Mouse (Mus musculus) limb, embryonic 13.5 days (tissue): ENCODE measurements around the gene Mbd3. TPM values are rescaled to one million over a fixed set of nuclear protein-coding genes. Genes with fewer than 3 reads are reported as not detected.
A peak's percentile ranks its signal among the peaks of the same experiment; 100 is the strongest.
"Not testable (repeated sequence)": the region's sequence is repeated elsewhere in the genome, so short reads cannot be mapped to it uniquely, and the experiment has no call there.

Source experiments
- ATAC-seq: fragments of 200-750 bp; cut with Nextera tagmentation; 2 replicates; pipeline ENCODE4 v1.8.0; 2017; ENCODE audit warnings: low read depth, moderate number of reproducible peaks, moderate TSS enrichment; ENCODE audit not compliant: low FRiP score
- H3K27ac ChIP-seq: fragments of 300-500 bp; sonication (generic); 2 replicates; pipeline ENCODE4 v1.5.1; 2015; ENCODE audit warnings: inconsistent platforms, mild to moderate bottlenecking, moderate library complexity
- H3K27me3 ChIP-seq: fragments of 300-500 bp; sonication (generic); 2 replicates; pipeline ENCODE4 v1.6.1; 2015; ENCODE audit warnings: mild to moderate bottlenecking, inconsistent platforms
- H3K36me3 ChIP-seq: fragments of 300-500 bp; sonication (generic); 2 replicates; pipeline ENCODE4 v1.6.1; 2015; ENCODE audit warnings: inconsistent platforms, mild to moderate bottlenecking, moderate library complexity
- H3K4me1 ChIP-seq: fragments of 300-500 bp; sonication (generic); 2 replicates; pipeline ENCODE4 v1.6.1; 2015; ENCODE audit warnings: inconsistent platforms
- H3K4me2 ChIP-seq: fragments of 300-500 bp; sonication (generic); replicated peaks from 2 replicates; pipeline ENCODE4 v1.6.1; 2015; ENCODE audit warnings: inconsistent platforms, mild to moderate bottlenecking, moderate library complexity
- H3K4me3 ChIP-seq: fragments of 300-500 bp; sonication (generic); 2 replicates; pipeline ENCODE4 v1.5.1; 2015; ENCODE audit warnings: moderate library complexity, mild to moderate bottlenecking, inconsistent platforms
- H3K9ac ChIP-seq: fragments of 300-500 bp; sonication (generic); 2 replicates; pipeline ENCODE4 v1.6.1; 2015; ENCODE audit warnings: mild to moderate bottlenecking, inconsistent platforms
- H3K9me3 ChIP-seq: fragments of 300-500 bp; sonication (generic); 2 replicates; pipeline ENCODE4 v1.6.1; 2016; ENCODE audit warnings: inconsistent platforms
- WGBS: fragments of 180-500 bp; shearing (Covaris S2); methylation state at CpG from one replicate; pipeline ENCODE4 v1.1.7; 2015; 5-methylcytosine and 5-hydroxymethylcytosine counted together
- polyA plus RNA-seq: library from polyadenylated mRNA; unstranded; fragments of >200 nt; fragmentation: Nextera tagmentation; extraction: Ambion mirVana; gene quantifications from 2 replicates; pipeline ENCODE4 v1.2.1, GENCODE M21; 2015

The Mbd3 gene
- polyA plus RNA-seq, 1 experiment from 2014 or later = 276 TPM

DNA sequence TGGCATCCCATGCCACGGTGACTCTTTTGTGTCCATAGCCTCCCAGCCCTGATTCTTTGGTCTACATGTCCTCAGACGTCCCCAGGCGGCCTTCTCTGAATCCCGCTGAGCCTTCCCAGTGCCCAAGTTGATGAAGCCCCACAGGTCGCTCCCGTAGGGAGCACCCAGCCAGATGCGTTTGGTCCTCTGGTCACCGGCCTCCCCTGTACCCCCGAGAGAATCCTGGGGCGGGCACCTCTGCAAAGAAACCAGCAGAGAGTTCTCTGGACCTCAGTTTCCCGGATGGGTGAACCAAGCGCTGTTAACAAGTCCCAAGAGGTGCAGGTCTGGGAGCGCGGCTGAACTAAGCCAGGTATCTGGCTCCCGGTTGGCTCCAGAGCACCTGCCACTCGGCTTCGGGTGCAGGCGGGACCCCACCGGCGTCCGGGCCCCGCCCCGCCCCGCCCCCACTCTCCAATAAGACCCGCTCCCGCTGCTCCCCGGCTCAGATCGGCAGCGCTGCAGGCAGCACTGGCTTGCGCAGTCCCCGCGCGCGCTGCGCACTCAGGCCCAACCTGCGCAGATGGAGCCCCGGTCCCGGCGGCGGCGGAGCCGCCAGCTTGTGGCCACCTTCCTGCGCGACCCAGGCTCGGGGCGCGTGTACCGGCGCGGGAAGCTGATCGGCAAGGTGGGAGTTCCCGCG, 43.2 kb downstream of the Mbd3 start, which contains the start of gene Plk5:
Gene Plk5 (plus strand): TSS at position 459 of the 682 bp plus-strand sequence.
- no peak for ATAC-seq
- Histone ChIP-seq H3K27me3 (peaks cover 100% of the 10 kb centered on the region), H3K4me1 (peaks cover 22% of the 10 kb centered on the region), H3K4me3 (peak within 1 kb of the TSS; percentile 44), H3K4me2 (peak within 1 kb of the TSS; percentile 76), H3K9me3 (no peaks in the 10 kb centered on the region), H3K9ac (peak within 1 kb of the TSS; percentile 46), H3K27ac (no peak within 1 kb of the TSS), H3K36me3 (no peaks in the 10 kb centered on the region)
- under 1% methylated on average over 52 of the region's 53 CpGs for WGBS

DNA sequence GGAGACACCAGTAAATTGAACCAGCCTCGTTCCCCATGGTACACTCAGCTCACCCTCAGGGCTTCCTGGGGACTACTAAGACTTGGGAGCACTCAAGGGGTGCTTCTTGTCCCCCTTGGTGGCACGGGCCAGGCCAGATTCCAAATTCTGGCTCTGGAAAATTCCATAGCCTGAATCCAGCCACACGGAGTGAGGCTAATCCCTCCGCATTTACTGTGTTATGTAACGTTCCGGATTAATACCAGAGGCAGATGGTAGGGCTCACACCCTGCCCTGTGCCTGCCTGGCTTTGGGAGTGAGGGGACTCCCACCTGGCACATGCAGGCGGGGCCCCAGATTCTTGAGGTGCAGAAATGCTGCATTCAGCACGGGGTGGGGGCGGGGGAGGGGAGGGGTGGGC, 43.9 kb downstream of the Mbd3 start:
- H3K27me3 ChIP-seq = peaks cover 100% of the 10 kb centered on the region
- H3K36me3 ChIP-seq = no peaks in the 10 kb centered on the region
- no peak overlapping the region; the same call in 1 of the 2 replicates for H3K4me2 ChIP-seq
- no peak for ATAC-seq
- WGBS = 5% methylated on average over 9 of the region's 9 CpGs
- H3K4me1 ChIP-seq = peaks cover 22% of the 10 kb centered on the region
- H3K9me3 ChIP-seq = no peaks in the 10 kb centered on the region
- H3K9ac ChIP-seq = no peak overlapping the region
- H3K4me3 ChIP-seq = peak overlapping the region; percentile 44; the same call in 1 of the 2 replicates
- no peak overlapping the region for H3K27ac ChIP-seq

DNA sequence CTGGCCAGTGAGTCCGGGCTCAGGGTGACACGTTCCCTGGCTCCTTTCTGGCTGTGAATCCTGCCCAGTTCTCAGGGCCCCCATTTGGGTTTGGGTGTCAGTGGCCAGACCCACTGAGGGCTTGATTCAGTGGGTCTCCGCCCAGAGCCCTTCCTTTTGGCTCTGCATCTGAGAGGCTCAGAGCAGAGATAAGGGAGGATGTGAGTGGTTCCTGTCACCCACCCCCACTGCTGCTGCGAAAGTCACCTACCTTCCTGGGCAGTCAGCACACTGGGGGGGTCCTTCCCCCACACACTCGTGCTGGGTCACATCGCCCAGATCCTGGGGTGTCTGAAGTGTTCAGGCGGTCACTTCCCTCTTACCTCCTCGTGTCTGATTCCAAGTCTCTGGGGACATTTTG, 46.6 kb downstream of the Mbd3 start:
- no peak overlapping the region; the same call in 1 of the 2 replicates for H3K9ac ChIP-seq
- peaks cover 35% of the 10 kb centered on the region for H3K4me1 ChIP-seq
- no peak overlapping the region for H3K4me3 ChIP-seq
- ATAC-seq = no peak
- H3K4me2 ChIP-seq = no peak overlapping the region
- no peaks in the 10 kb centered on the region for H3K36me3 ChIP-seq
- WGBS = 65% methylated on average over 8 of the region's 8 CpGs
- H3K27ac ChIP-seq = no peak overlapping the region
- no peaks in the 10 kb centered on the region for H3K9me3 ChIP-seq
- H3K27me3 ChIP-seq = peaks cover 100% of the 10 kb centered on the region

DNA sequence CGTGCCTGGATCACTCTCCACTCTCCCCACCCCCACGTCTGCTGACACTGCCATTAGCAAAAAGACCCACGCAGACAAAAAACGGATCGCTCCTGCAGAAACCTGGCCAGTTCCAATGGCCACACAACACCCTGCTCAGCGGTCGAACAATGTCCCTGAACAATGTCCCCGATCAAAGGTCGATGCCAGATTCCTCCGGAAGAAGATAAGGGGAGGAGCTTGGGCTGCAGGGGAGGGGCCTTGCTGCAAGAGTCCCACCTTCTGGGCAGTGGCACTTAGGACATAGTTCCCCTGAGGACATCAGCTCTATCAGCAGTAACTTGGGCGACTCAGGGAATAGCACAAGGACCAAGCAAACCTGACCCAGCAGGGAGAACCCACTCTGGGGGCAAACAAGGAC, 47.5 kb downstream of the Mbd3 start:
- H3K9me3 ChIP-seq = no peaks in the 10 kb centered on the region
- H3K4me3 ChIP-seq = no peak overlapping the region
- H3K36me3 ChIP-seq = no peaks in the 10 kb centered on the region
- H3K9ac ChIP-seq = no peak overlapping the region
- no peak overlapping the region for H3K4me2 ChIP-seq
- 34% methylated on average over 11 of the region's 11 CpGs for WGBS
- H3K27ac ChIP-seq = no peak overlapping the region
- H3K4me1 ChIP-seq = peaks cover 30% of the 10 kb centered on the region
- ATAC-seq = no peak
- H3K27me3 ChIP-seq = peaks cover 100% of the 10 kb centered on the region

DNA sequence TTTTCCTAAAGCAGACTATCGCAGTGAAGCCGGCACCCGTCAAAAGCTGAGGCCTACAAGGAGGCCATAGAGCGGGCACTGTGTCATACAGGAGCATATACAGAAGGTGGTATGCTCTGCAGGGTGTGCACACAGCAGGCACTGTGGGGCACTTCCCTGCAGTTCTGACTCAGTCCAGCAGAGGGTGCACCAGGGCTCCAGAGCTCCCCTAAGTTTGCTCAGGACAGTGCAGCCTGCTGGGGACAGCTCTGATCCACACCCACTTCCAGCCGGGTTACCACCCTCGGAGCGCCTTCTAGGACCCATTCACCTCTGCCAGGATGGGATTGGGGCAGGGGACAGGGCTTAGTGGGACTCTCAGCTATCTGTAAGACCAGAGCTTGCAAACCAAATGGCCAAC, 49.1 kb downstream of the Mbd3 start:
- Histone ChIP-seq H3K9ac (no peak overlapping the region), H3K36me3 (no peaks in the 10 kb centered on the region), H3K4me3 (no peak overlapping the region), H3K4me2 (no peak overlapping the region), H3K9me3 (no peaks in the 10 kb centered on the region), H3K27me3 (peaks cover 100% of the 10 kb centered on the region), H3K27ac (no peak overlapping the region), H3K4me1 (peaks cover 20% of the 10 kb centered on the region)
- peak; percentile 66 for ATAC-seq
- WGBS = 2% methylated on average over 7 of the region's 7 CpGs

DNA sequence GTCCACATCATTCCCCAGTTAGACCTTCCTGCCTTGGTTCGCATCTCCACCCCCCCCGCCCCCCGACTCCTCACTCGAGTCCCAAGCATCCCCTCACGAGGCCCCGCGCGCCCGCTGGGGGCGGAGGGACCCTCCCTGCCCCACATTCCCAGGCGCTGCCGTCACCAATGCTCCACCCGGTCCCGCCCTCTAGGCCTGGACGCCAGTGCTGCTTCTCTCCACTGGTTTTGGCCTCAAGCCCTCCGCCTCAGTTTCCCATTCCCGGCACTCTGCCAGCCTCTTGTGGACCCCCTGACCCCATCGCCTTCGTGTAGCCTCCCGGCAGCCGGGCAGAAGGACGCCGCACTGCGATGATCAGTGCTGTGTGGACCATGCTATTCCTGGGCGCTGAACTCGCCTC, 50.4 kb downstream of the Mbd3 start:
- peaks cover 31% of the 10 kb centered on the region for H3K4me1 ChIP-seq
- peaks cover 100% of the 10 kb centered on the region for H3K27me3 ChIP-seq
- 18% methylated on average over 26 of the region's 26 CpGs for WGBS
- no peaks in the 10 kb centered on the region for H3K36me3 ChIP-seq
- peak overlapping the region; percentile 35 for H3K4me3 ChIP-seq
- H3K27ac ChIP-seq = no peak overlapping the region
- no peaks in the 10 kb centered on the region for H3K9me3 ChIP-seq
- H3K4me2 ChIP-seq = peak overlapping the region; percentile 56
- H3K9ac ChIP-seq = peak overlapping the region; percentile 48; the same call in 1 of the 2 replicates
- ATAC-seq = no peak

DNA sequence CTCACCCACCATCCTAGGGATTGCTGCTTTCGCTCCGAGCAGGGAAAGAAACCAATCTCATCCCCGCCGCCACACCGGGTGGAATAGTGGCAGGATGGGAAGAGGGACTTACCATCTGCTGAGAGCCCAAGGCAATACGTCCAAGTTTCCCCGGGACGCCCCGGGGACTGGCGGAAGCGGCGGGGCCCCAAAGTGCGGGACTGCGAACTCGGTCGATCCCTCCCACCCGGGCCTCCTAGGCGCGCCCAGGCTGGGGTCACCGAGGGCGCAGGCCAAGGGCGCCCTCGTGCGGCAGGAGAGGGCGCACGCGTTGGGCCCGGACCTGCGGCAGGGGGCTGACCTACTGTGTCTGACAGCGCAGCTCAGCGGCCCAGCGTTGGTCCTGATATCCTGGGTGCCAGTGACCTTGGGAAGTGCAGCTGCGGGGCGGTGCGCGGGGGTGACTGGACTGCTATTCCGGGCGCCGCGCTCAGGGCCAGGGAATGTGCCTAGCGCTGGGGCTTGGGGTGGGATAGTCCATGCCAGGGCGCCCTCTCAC, 51.0 kb downstream of the Mbd3 start, which contains the start of gene Adamtsl5:
Gene Adamtsl5 (minus strand): TSS at position 169 of the 538 bp plus-strand sequence.
- peak within 1 kb of the TSS; percentile 48 for H3K9ac ChIP-seq
- peaks cover 34% of the 10 kb centered on the region for H3K4me1 ChIP-seq
- no peaks in the 10 kb centered on the region for H3K9me3 ChIP-seq
- H3K27ac ChIP-seq = no peak within 1 kb of the TSS
- peak within 1 kb of the TSS; percentile 56 for H3K4me2 ChIP-seq
- H3K27me3 ChIP-seq = peaks cover 100% of the 10 kb centered on the region
- 1% methylated on average over 41 of the region's 42 CpGs for WGBS
- no peak; the same call in 1 of the 2 replicates for ATAC-seq
- H3K36me3 ChIP-seq = no peaks in the 10 kb centered on the region
- H3K4me3 ChIP-seq = peak within 1 kb of the TSS; percentile 35

GRCm38 (mm10) chr10:80347514-80347967, 51.8 kb downstream of the Mbd3 start:
- peak overlapping the region; percentile 48; the same call in 1 of the 2 replicates for H3K9ac ChIP-seq
- H3K27me3 ChIP-seq = peaks cover 100% of the 10 kb centered on the region
- peaks cover 39% of the 10 kb centered on the region for H3K4me1 ChIP-seq
- WGBS = 11% methylated on average over 17 of the region's 17 CpGs
- no peak overlapping the region for H3K27ac ChIP-seq
- no peaks in the 10 kb centered on the region for H3K9me3 ChIP-seq
- peak overlapping the region; percentile 35 for H3K4me3 ChIP-seq
- H3K36me3 ChIP-seq = no peaks in the 10 kb centered on the region
- ATAC-seq = no peak
- H3K4me2 ChIP-seq = peak overlapping the region; percentile 56

GRCm38 (mm10) chr10:80345929-80346328, 53.4 kb downstream of the Mbd3 start:
- not testable (repeated sequence) for H3K27ac ChIP-seq, H3K36me3 ChIP-seq, H3K4me3 ChIP-seq, H3K9me3 ChIP-seq, ATAC-seq, H3K4me2 ChIP-seq
- peaks cover 51% of the 10 kb centered on the region for H3K4me1 ChIP-seq
- 0 out of 2 replicates have a peak overlapping the region, but pooled peaks have one; percentile 19 for H3K9ac ChIP-seq
- peaks cover 100% of the 10 kb centered on the region for H3K27me3 ChIP-seq
- 76% methylated on average over 6 of the region's 6 CpGs for WGBS

DNA sequence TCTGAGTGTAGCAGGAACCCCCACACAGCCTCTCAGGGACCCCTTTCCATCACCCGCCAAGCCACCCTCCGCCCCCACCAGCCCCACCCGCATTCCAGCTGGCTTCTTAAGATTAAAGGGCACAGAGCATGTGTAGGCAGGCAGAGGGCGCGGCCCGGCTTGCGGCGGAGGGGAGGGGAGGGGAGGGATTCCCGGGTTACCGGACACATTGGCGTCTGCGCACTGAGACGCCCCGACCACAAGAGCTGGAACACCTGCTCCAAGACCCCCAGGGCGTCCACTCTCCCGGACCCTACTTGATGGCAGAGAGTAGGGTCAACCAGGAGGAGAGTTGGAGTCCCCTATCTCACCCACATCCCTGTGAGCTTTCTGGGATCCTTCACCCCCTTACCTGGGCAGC, 54.2 kb downstream of the Mbd3 start:
- under 1% methylated on average over 15 of the region's 16 CpGs for WGBS
- H3K4me3 ChIP-seq = peak overlapping the region; percentile 16
- H3K36me3 ChIP-seq = no peaks in the 10 kb centered on the region
- H3K4me2 ChIP-seq = peak overlapping the region; percentile 34
- H3K4me1 ChIP-seq = peaks cover 51% of the 10 kb centered on the region
- H3K27me3 ChIP-seq = peaks cover 100% of the 10 kb centered on the region
- peak overlapping the region; percentile 31; the same call in 1 of the 2 replicates for H3K9ac ChIP-seq
- no peak overlapping the region for H3K27ac ChIP-seq
- H3K9me3 ChIP-seq = no peaks in the 10 kb centered on the region
- no peak for ATAC-seq

DNA sequence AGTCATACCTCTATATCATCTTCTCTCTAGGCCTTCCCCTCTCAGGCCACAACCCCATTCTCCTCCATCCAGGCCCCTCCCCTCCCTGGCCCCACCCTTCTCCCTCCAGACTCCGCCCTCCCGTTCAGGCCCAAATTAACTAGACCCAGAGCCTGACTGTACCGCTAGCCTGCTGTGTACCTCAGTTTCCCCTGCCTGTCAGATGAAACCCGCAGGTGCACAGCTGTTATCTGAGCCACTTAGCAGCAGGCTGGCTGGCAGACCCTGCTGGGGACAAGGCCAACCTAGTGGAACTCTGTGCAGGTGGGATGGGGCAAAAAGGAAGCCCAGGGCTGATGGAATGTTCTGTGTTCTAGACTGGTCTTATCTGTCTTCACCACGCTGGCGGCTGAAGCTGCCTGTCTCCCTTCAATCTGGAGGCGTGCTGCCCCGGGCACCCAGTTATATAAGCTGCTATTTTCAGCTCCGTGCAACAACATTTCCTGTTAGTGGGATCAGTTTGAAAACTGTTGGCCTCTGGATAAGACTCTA, 55.2 kb downstream of the Mbd3 start:
- H3K36me3 ChIP-seq = no peaks in the 10 kb centered on the region
- no peak overlapping the region for H3K27ac ChIP-seq
- WGBS = 34% methylated on average over 9 of the region's 9 CpGs
- H3K4me2 ChIP-seq = 0 out of 2 replicates have a peak overlapping the region, but pooled peaks have one; percentile 59
- H3K9me3 ChIP-seq = no peaks in the 10 kb centered on the region
- peaks cover 50% of the 10 kb centered on the region for H3K4me1 ChIP-seq
- ATAC-seq = no peak
- H3K4me3 ChIP-seq = no peak overlapping the region
- peaks cover 98% of the 10 kb centered on the region for H3K27me3 ChIP-seq
- H3K9ac ChIP-seq = no peak overlapping the region

- Histone ChIP-seq H3K9ac (no peak overlapping the region), H3K4me3 (peak overlapping the region; percentile 36), H3K9me3 (no peaks in the 10 kb centered on the region), H3K4me2 (peak overlapping the region; percentile 59), H3K27ac (no peak overlapping the region), H3K27me3 (peaks cover 91% of the 10 kb centered on the region), H3K36me3 (no peaks in the 10 kb centered on the region), H3K4me1 (peaks cover 43% of the 10 kb centered on the region)
- ATAC-seq = peak; percentile 6; the same call in 1 of the 2 replicates
- 31% methylated on average over 13 of the region's 13 CpGs for WGBS
Observed at GRCm38 (mm10) chr10:80343425-80343895, 55.9 kb downstream of the Mbd3 start.
